Mouse (Mus musculus): ENCODE measurements around the gene Adamts17. TPM values are rescaled to one million over a fixed set of nuclear protein-coding genes. Genes with fewer than 3 reads are reported as not detected.

The Adamts17 gene
- polyA plus RNA-seq (2015; fragmentation: Nextera tagmentation; extraction: Ambion mirVana), result 5.2 and 5.6 TPM in 2 replicates

- Histone ChIP-seq H3K4me3 (peak within 1 kb of the TSS; percentile 64), H3K36me3 (no peaks in the 10 kb centered on the region), H3K4me2 (peak within 1 kb of the TSS; percentile 100), H3K9me3 (no peaks in the 10 kb centered on the region), H3K9ac (peak within 1 kb of the TSS; percentile 86), H3K27ac (replicated peaks) (peak within 1 kb of the TSS; percentile 26; the same call in 1 of the 2 replicates), H3K4me1 (peaks cover 33% of the 10 kb centered on the region), H3K27me3 (replicated peaks) (peaks cover 19% of the 10 kb centered on the region)
- 0% methylated on average over 30 of the region's 30 CpGs for WGBS
- ATAC-seq (ENCODE audit: extremely low read depth, insufficient number of reproducible peaks, low FRiP score, low TSS enrichment), result peak; percentile 85
These were observed at the start of gene Adamts17 for GRCm38 (mm10) chr7:66839463-66840007. Gene Adamts17, plus strand, starts transcription at chr7:66839735.

DNA sequence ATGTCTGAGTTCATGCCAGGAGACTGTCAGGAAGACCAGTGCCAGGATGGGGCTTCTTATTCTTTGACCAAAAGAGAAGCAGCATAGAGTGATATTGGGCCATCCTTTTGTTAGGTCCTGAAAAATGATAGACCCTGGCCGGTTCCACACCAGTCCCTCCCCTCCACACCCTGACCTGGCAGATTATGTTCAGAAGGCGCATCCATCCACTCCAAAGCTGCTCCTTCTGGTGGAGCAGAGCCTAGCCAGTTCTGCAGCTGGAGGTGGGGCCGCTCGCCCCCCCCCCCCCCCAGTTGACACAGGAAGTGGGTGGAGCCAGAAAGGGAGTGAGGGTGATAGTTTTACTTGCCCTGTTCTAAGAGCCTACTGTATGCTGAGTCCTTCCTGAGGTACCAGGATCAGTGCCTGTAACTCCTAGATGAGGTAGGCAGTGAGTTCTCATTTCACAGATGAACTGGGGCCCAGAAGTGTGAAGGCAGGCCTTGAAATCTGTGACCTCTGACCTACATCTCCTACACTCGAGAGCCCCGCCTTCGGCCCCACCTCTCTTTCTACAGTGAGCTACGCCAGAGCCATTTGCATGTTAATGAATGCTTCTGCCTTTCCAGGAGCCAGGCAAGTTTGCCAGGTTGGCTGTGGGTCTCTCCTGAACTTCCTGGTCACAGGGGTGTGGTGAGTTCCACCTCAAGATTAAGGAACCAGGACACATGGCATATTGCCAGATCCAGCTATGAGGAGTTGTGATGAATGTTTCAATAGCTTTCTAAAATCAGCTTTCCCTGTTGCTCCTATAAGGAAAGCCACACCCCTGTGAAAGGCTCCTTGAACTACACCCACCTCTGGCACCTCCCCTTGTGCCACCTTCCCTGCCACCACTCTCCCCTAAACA, 49.4 kb upstream of the Adamts17 start:
- Histone ChIP-seq H3K27me3 (replicated peaks) (no peaks in the 10 kb centered on the region), H3K36me3 (no peaks in the 10 kb centered on the region), H3K27ac (replicated peaks) (no peak overlapping the region), H3K9ac (no peak overlapping the region), H3K9me3 (no peaks in the 10 kb centered on the region), H3K4me1 (peaks cover 19% of the 10 kb centered on the region), H3K4me3 (no peak overlapping the region), H3K4me2 (no peak overlapping the region)
- ATAC-seq (ENCODE audit: extremely low read depth, insufficient number of reproducible peaks, low FRiP score, low TSS enrichment), result peak; percentile 8; the same call in 1 of the 2 replicates
- 23% methylated on average over 8 of the region's 8 CpGs for WGBS

DNA sequence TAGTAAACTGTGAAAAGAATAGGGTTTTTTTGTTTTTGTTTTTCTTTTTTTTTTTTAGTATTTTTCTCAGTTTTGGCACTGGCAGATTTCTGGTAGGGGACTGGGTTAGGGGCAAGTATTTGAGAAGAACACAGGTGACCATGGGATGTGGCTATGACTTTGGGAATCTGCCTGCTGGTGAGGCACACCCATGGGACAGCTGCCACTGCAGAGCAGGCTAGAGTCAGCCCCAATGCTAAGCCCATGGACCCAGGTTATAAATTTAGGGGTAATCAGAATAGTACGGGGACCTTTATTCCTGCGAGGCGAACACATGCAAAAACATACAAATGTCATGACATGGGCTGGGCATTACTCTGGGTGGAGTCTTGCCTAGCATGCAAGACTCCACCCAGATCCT, 48.5 kb upstream of the Adamts17 start:
- Histone ChIP-seq H3K27me3 (replicated peaks) (no peaks in the 10 kb centered on the region), H3K27ac (replicated peaks) (no peak overlapping the region), H3K36me3 (no peaks in the 10 kb centered on the region), H3K9me3 (no peaks in the 10 kb centered on the region), H3K4me3 (no peak overlapping the region), H3K4me1 (peaks cover 15% of the 10 kb centered on the region), H3K9ac (no peak overlapping the region), H3K4me2 (no peak overlapping the region)
- no peak for ATAC-seq (ENCODE audit: extremely low read depth, insufficient number of reproducible peaks, low FRiP score, low TSS enrichment)
- WGBS, result 90% methylated on average over 3 of the region's 3 CpGs

DNA sequence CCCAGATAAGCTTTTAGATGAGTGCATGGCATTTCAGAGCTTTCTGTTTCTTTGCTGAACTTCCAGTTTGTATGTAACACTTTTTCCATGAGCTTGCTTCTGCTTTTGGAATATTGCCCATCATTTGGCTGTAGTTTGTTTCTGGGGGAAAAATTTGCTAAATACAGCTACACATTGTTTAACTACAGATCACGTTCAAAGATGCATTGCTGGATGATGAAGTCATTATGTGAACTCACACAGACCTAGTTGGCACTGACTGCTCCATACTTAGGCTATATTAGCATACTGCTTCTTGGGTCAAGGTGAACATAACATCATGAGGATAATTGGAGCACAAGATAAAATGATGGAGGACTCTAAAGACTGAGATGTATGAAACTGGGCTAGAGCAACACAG, 42.6 kb upstream of the Adamts17 start:
- H3K27ac ChIP-seq (replicated peaks), result peak overlapping the region; percentile 72
- H3K9ac ChIP-seq, result no peak overlapping the region
- H3K36me3 ChIP-seq, result no peaks in the 10 kb centered on the region
- 7% methylated on average over 1 of the region's 1 CpGs for WGBS
- H3K27me3 ChIP-seq (replicated peaks), result no peaks in the 10 kb centered on the region
- peaks cover 24% of the 10 kb centered on the region for H3K4me1 ChIP-seq
- H3K4me2 ChIP-seq, result no peak overlapping the region
- H3K4me3 ChIP-seq, result no peak overlapping the region
- no peaks in the 10 kb centered on the region for H3K9me3 ChIP-seq
- no peak for ATAC-seq (ENCODE audit: extremely low read depth, insufficient number of reproducible peaks, low FRiP score, low TSS enrichment)

DNA sequence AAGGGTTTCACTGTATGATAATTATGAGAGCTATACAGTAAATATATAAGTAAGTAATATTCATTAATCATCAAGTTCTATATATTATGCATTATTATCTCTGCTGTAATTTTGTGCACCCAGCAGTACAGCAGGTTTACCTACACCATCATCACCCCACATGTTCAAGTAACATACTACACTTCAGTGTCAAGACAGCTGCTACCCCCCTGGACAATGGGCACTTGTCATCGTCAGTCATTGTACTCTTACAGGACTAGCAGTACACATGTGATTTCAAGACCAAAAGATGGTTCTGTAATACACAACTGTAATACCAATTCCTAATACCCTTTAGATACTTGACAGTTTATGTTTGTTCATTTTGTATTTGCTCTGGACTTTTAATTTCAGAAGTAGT, 42.2 kb upstream of the Adamts17 start:
- H3K36me3 ChIP-seq, result no peaks in the 10 kb centered on the region
- WGBS, result 74% methylated on average over 1 of the region's 1 CpGs
- H3K4me3 ChIP-seq, result no peak overlapping the region
- no peak overlapping the region for H3K4me2 ChIP-seq
- H3K27me3 ChIP-seq (replicated peaks), result no peaks in the 10 kb centered on the region
- no peak for ATAC-seq (ENCODE audit: extremely low read depth, insufficient number of reproducible peaks, low FRiP score, low TSS enrichment)
- H3K27ac ChIP-seq (replicated peaks), result 0 out of 2 replicates have a peak overlapping the region, but pooled peaks have one; percentile 24
- H3K9ac ChIP-seq, result no peak overlapping the region
- no peaks in the 10 kb centered on the region for H3K9me3 ChIP-seq
- H3K4me1 ChIP-seq, result peaks cover 24% of the 10 kb centered on the region

DNA sequence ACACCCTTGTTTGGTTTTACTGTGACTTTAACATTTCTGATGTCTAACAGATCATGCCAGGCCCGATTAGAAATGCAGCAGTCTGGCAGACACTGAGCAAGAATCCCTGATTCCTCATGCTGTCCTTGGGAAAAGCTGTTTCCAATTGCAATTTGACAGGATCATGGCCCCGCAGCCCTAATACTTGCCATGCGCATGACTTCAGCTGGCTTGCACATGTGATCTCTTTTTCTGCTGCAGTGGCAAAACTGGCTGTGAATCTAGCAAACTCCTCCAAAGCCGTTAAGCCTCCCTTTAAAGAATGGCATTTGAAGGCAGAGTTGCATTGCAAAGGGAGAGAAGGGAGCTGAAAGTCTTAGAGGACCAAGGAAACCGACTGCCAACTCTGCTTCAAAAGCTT, 40.7 kb upstream of the Adamts17 start:
- H3K4me2 ChIP-seq, result no peak overlapping the region
- H3K27me3 ChIP-seq (replicated peaks), result no peaks in the 10 kb centered on the region
- H3K27ac ChIP-seq (replicated peaks), result no peak overlapping the region
- no peaks in the 10 kb centered on the region for H3K9me3 ChIP-seq
- no peak overlapping the region for H3K9ac ChIP-seq
- 62% methylated on average over 5 of the region's 5 CpGs for WGBS
- no peaks in the 10 kb centered on the region for H3K36me3 ChIP-seq
- no peak for ATAC-seq (ENCODE audit: extremely low read depth, insufficient number of reproducible peaks, low FRiP score, low TSS enrichment)
- no peak overlapping the region for H3K4me3 ChIP-seq
- H3K4me1 ChIP-seq, result peaks cover 24% of the 10 kb centered on the region

- no peaks in the 10 kb centered on the region for H3K27me3 ChIP-seq (replicated peaks)
- H3K9ac ChIP-seq, result no peak overlapping the region
- H3K4me1 ChIP-seq, result peaks cover 24% of the 10 kb centered on the region
- 65% methylated on average over 5 of the region's 5 CpGs for WGBS
- H3K4me3 ChIP-seq, result no peak overlapping the region
- no peak overlapping the region for H3K27ac ChIP-seq (replicated peaks)
- no peaks in the 10 kb centered on the region for H3K9me3 ChIP-seq
- no peaks in the 10 kb centered on the region for H3K36me3 ChIP-seq
- ATAC-seq (ENCODE audit: extremely low read depth, insufficient number of reproducible peaks, low FRiP score, low TSS enrichment), result no peak
- no peak overlapping the region for H3K4me2 ChIP-seq
These were observed 38.8 kb upstream of the Adamts17 start for GRCm38 (mm10) chr7:66800784-66801183.

DNA sequence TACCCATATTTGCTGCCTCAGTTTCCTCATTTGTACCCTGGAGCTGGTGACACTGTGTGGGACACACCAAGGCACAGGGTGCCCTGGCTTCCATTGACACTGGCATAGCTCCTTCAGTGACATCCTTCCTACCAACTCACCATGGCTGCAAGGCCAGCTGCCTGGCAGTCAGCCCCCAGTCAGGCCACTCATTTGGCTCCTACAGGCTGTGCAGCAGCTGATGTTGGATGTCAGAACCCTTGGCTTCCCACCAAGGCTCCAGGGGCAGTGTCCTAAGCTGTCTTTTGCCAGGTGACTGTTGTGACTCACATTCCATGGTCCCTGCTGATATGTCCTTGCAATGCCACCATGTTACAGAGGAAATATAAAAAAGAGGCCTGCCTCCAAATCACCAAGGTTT, 37.8 kb upstream of the Adamts17 start:
- Histone ChIP-seq H3K36me3 (no peaks in the 10 kb centered on the region), H3K4me2 (no peak overlapping the region), H3K4me1 (peaks cover 20% of the 10 kb centered on the region), H3K4me3 (no peak overlapping the region), H3K27me3 (replicated peaks) (no peaks in the 10 kb centered on the region), H3K9me3 (no peaks in the 10 kb centered on the region), H3K9ac (no peak overlapping the region), H3K27ac (replicated peaks) (no peak overlapping the region)
- no peak for ATAC-seq (ENCODE audit: extremely low read depth, insufficient number of reproducible peaks, low FRiP score, low TSS enrichment)

- 55% methylated on average over 5 of the region's 5 CpGs for WGBS
- Histone ChIP-seq H3K9me3 (no peaks in the 10 kb centered on the region), H3K4me1 (0 out of 2 replicates have a peak, but pooled peaks cover 6% of the 10 kb centered on the region), H3K4me3 (no peak overlapping the region), H3K4me2 (no peak overlapping the region), H3K27ac (replicated peaks) (no peak overlapping the region), H3K27me3 (replicated peaks) (no peaks in the 10 kb centered on the region), H3K36me3 (no peaks in the 10 kb centered on the region), H3K9ac (no peak overlapping the region)
- ATAC-seq (ENCODE audit: extremely low read depth, insufficient number of reproducible peaks, low FRiP score, low TSS enrichment), result no peak
These were observed 35.7 kb upstream of the Adamts17 start for GRCm38 (mm10) chr7:66803798-66804197.

DNA sequence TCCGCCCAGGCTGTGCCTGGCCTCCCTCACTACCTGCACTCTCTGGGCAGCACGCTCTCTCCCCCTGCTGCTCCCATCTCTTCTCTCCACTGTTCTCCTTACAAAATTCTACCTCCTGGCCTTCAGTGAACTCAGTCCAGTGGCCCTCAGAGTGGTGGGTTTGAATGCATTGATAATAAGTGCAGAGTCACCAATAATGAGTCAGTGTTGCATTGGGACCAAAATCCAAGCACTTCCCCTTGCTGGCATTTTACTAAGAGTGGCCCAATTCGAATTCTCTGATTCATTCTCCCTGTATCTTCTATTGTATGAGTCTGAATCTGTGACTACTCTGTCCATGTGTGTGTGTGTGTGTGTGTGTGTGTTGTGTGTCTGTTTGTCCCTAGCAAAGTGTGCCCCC, 32.7 kb upstream of the Adamts17 start:
- no peak overlapping the region for H3K4me3 ChIP-seq
- 76% methylated on average over 3 of the region's 3 CpGs for WGBS
- H3K27ac ChIP-seq (replicated peaks), result no peak overlapping the region

DNA sequence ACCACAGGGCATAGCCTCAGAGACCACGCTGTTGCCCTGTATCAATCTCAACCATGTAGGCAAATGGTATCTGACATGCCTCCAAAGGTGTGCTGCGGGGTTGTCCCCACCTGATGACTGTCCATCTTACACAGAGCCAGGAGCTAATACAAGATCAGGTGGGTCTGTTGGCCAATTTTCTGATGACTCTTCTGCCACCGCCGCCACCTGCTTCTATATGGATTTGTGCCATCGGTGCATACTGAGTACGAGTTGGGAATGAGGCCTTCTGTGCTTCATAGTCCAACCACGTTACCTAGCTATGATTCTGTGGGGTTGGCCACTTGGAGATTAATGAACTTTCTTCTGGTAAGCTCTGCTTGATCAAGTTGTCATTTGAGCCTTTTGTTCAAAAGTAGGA, 29.1 kb upstream of the Adamts17 start:
- Histone ChIP-seq H3K27me3 (replicated peaks) (no peaks in the 10 kb centered on the region), H3K4me3 (no peak overlapping the region), H3K4me2 (no peak overlapping the region), H3K36me3 (no peaks in the 10 kb centered on the region), H3K27ac (replicated peaks) (no peak overlapping the region), H3K4me1 (no peaks in the 10 kb centered on the region), H3K9ac (no peak overlapping the region), H3K9me3 (no peaks in the 10 kb centered on the region)
- ATAC-seq (ENCODE audit: extremely low read depth, insufficient number of reproducible peaks, low FRiP score, low TSS enrichment), result no peak
- 90% methylated on average over 7 of the region's 7 CpGs for WGBS

More for the DNA sequence above, 32.7 kb upstream of the Adamts17 start:
- ATAC-seq (ENCODE audit: extremely low read depth, insufficient number of reproducible peaks, low FRiP score, low TSS enrichment), result no peak
- Histone ChIP-seq H3K36me3 (no peaks in the 10 kb centered on the region), H3K27me3 (replicated peaks) (no peaks in the 10 kb centered on the region), H3K9me3 (no peaks in the 10 kb centered on the region), H3K9ac (no peak overlapping the region), H3K4me2 (no peak overlapping the region), H3K4me1 (no peaks in the 10 kb centered on the region)

- no peaks in the 10 kb centered on the region for H3K4me1 ChIP-seq
- no peak overlapping the region for H3K4me3 ChIP-seq
- no peak overlapping the region for H3K4me2 ChIP-seq
- H3K9me3 ChIP-seq, result no peaks in the 10 kb centered on the region
- no peak overlapping the region for H3K9ac ChIP-seq
- H3K36me3 ChIP-seq, result no peaks in the 10 kb centered on the region
- ATAC-seq (ENCODE audit: extremely low read depth, insufficient number of reproducible peaks, low FRiP score, low TSS enrichment), result no peak
- 65% methylated on average over 1 of the region's 1 CpGs for WGBS
- H3K27me3 ChIP-seq (replicated peaks), result no peaks in the 10 kb centered on the region
- H3K27ac ChIP-seq (replicated peaks), result no peak overlapping the region
These were observed 28.2 kb upstream of the Adamts17 start for GRCm38 (mm10) chr7:66811294-66811693.
